In the genomic region with DNA sequence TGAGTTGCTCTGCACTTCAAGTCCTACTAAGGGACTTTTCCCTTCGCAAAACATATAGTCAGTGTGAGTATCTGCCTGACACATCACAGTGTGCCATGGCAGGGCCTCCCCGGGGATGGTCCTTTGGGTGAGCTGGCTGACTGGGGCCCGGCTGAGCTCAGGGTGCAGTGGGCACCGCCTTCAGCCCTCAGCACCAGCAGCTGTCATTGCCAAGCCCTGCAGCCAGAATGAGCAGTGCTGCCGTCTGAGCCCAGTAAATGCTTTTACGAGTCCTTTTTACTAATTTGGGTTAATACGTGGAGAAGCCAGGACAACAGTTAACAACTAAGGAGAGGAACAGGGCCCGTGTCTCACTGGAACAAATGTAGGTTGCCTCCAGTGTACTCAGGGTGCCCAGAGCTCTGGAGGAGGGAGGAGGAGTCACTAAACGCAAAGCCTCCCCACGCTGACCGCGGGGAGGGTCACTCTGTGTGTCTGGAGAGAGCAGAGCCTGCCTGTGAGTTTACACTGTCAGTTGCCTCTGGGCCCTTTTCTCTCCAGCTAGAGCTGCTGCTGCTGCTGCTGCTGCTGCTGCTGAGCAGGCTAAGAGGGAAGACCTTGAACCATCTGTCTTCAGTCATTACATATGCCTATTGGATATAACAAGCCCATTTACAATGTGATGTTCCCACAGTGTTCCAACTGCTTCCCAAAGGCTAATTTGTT, we compare ENCODE assay signal across 10 mouse cellular contexts.
DNase-seq lines count a peak whose midpoint lies in the region; ATAC-seq and TF ChIP-seq lines count a peak whose summit lies in the region.
"Had no signal": no experiment of that assay in that cellular context is flagged by ENCODE, and none has a peak within 500 bp of the region (broad histone marks: within the 10 kb centered on the region; RNA-seq: fewer than 3 reads in every experiment).

No protein-coding gene starts in this region.

- H3K9ac ChIP-seq in heart, embryonic 13.5 days = 0 out of 2 replicates have a peak overlapping the region, but pooled peaks have one; percentile 50
- no peak overlapping the region for H3K9ac ChIP-seq in heart, adult 2 months (ENCODE audit: low read depth, low read length)
- no peak overlapping the region for H3K9ac ChIP-seq in hindbrain, embryonic 16.5 days (ENCODE audit: low read depth, low read length)
- 0 out of 2 replicates have a peak overlapping the region, but pooled peaks have one; percentile 38 for H3K9ac ChIP-seq in neural tube, embryonic 13.5 days

- no peak for DNase-seq in heart, adult 2 months
- DNase-seq in embryo, embryonic 10.5 days (ENCODE audit: low spot score) = peak; percentile 48
- DNase-seq in gastrocnemius, postnatal 25 days = no peak
- no peak for DNase-seq in right cerebral cortex, postnatal 10 days (ENCODE audit: low spot score in 2 of 2)
- no peak for DNase-seq in kidney, postnatal 10 days
- DNase-seq: lung, postnatal 4 days had no signal

- TF ChIP-seq EP300 in heart, adult 2 months (IDR thresholded peaks at IDR 0.05; ENCODE audit: insufficient read depth, low read depth, low read length) = no peak

- peaks cover 7% of the 10 kb centered on the region; the same call in 1 of the 2 replicates for H3K27me3 ChIP-seq in heart, embryonic 13.5 days (replicated peaks)
- H3K27me3 ChIP-seq in heart, adult 2 months (ENCODE audit: control insufficient read depth, insufficient read depth, low read length) = no peaks in the 10 kb centered on the region
- H3K27me3 ChIP-seq in hindbrain, embryonic 16.5 days (replicated peaks; ENCODE audit: control insufficient read depth, insufficient read depth, low read length) = no peaks in the 10 kb centered on the region
- H3K27me3 ChIP-seq in neural tube, embryonic 13.5 days = no peaks in the 10 kb centered on the region

- H3K9me3 ChIP-seq in heart, embryonic 13.5 days = no peaks in the 10 kb centered on the region
- no peaks in the 10 kb centered on the region for H3K9me3 ChIP-seq in hindbrain, embryonic 16.5 days (ENCODE audit: control insufficient read depth, low read length)
- H3K9me3 ChIP-seq in neural tube, embryonic 13.5 days = no peaks in the 10 kb centered on the region

- H3K36me3 ChIP-seq in heart, embryonic 13.5 days = no peaks in the 10 kb centered on the region
- H3K36me3 ChIP-seq in heart, adult 2 months (ENCODE audit: control insufficient read depth, insufficient read depth, low read length) = no peaks in the 10 kb centered on the region
- no peaks in the 10 kb centered on the region for H3K36me3 ChIP-seq in hindbrain, embryonic 16.5 days (ENCODE audit: control insufficient read depth, insufficient read depth, low read length)
- no peaks in the 10 kb centered on the region for H3K36me3 ChIP-seq in neural tube, embryonic 13.5 days

- peak overlapping the region; percentile 40 for H3K27ac ChIP-seq in heart, embryonic 13.5 days (replicated peaks)
- H3K27ac ChIP-seq in heart, adult 2 months = no peak overlapping the region
- H3K27ac ChIP-seq in hindbrain, embryonic 16.5 days (ENCODE audit: low read depth, low read length) = no peak overlapping the region
- peak overlapping the region; percentile 59; the same call in 1 of the 2 replicates for H3K27ac ChIP-seq in neural tube, embryonic 13.5 days (replicated peaks)

- no peak for TF ChIP-seq POLR2A in heart, adult 2 months (IDR thresholded peaks at IDR 0.05; ENCODE audit: insufficient read depth, low read depth, low read length)

- 51% methylated on average over 12 of the region's 12 CpGs for WGBS in heart, embryonic 13.5 days
- WGBS in heart, adult 2 months = 68% methylated on average over 12 of the region's 12 CpGs
- WGBS in hindbrain, embryonic 16.5 days = 49% methylated on average over 12 of the region's 12 CpGs
- 33% methylated on average over 12 of the region's 12 CpGs for WGBS in neural tube, embryonic 13.5 days

- H3K4me2 ChIP-seq in heart, embryonic 13.5 days = no peak overlapping the region
- H3K4me2 ChIP-seq in hindbrain, embryonic 16.5 days (ENCODE audit: low read length) = no peak overlapping the region
- H3K4me2 ChIP-seq in neural tube, embryonic 13.5 days = no peak overlapping the region

- H3K4me1 ChIP-seq in heart, embryonic 13.5 days = peaks cover 61% of the 10 kb centered on the region
- H3K4me1 ChIP-seq in heart, adult 2 months (ENCODE audit: control insufficient read depth, insufficient read depth, low read length) = no peaks in the 10 kb centered on the region
- peaks cover 2% of the 10 kb centered on the region; the same call in 1 of the 2 replicates for H3K4me1 ChIP-seq in hindbrain, embryonic 16.5 days (ENCODE audit: control insufficient read depth, insufficient read depth, low read depth, low read length)
- H3K4me1 ChIP-seq in neural tube, embryonic 13.5 days (replicated peaks) = peaks cover 12% of the 10 kb centered on the region

- no peaks in the 10 kb centered on the region for H3K79me2 ChIP-seq in heart, adult 2 months (replicated peaks; ENCODE audit: control insufficient read depth, insufficient read depth, low read length)

- intact Hi-C loops in heart, adult 2 months (cut with DNase I) = no loop called here

- no peak for TF ChIP-seq CTCF in heart, adult 2 months (IDR thresholded peaks at IDR 0.05)

- no peak for ATAC-seq in heart, embryonic 13.5 days (ENCODE audit: extremely low read depth, insufficient number of reproducible peaks, low FRiP score, low TSS enrichment)
- ATAC-seq in hindbrain, embryonic 16.5 days = peak; percentile 69
- peak; percentile 51 for ATAC-seq in neural tube, embryonic 13.5 days (ENCODE audit: low read depth)
- ATAC-seq: inflammation-experienced regulatory T-cells, adult 6 months had no signal

- no peak overlapping the region for H3K4me3 ChIP-seq in heart, embryonic 13.5 days
- no peak overlapping the region for H3K4me3 ChIP-seq in heart, adult 2 months
- no peak overlapping the region for H3K4me3 ChIP-seq in hindbrain, embryonic 16.5 days (ENCODE audit: low read length)
- no peak overlapping the region for H3K4me3 ChIP-seq in neural tube, embryonic 13.5 days

Comparison
In these comparisons a context has a peak if more than half of its experiments do, and no peak if none do; other contexts are left out.
1. H3K27ac ChIP-seq: peak in heart, embryonic 13.5 days (single experiment) and neural tube, embryonic 13.5 days (single experiment); none in heart, adult 2 months (single experiment) and hindbrain, embryonic 16.5 days (single experiment).
2. H3K9ac ChIP-seq: peak in heart, embryonic 13.5 days (single experiment) and neural tube, embryonic 13.5 days (single experiment); none in heart, adult 2 months (single experiment) and hindbrain, embryonic 16.5 days (single experiment).